Mouse (Mus musculus): ENCODE results near the gene Agpat4.

- TF ChIP-seq CTCF (IDR thresholded peaks at IDR 0.05) (no peak), EP300 (IDR thresholded peaks at IDR 0.05) (no peak)
Measured at GRCm38 (mm10) chr17:12155872-12156271, 37.4 kb downstream of the Agpat4 start.

Data from lung, postnatal 0 days (tissue).